Mouse (Mus musculus): ENCODE measurements around the gene Mertk.

Mertk gene

DNA sequence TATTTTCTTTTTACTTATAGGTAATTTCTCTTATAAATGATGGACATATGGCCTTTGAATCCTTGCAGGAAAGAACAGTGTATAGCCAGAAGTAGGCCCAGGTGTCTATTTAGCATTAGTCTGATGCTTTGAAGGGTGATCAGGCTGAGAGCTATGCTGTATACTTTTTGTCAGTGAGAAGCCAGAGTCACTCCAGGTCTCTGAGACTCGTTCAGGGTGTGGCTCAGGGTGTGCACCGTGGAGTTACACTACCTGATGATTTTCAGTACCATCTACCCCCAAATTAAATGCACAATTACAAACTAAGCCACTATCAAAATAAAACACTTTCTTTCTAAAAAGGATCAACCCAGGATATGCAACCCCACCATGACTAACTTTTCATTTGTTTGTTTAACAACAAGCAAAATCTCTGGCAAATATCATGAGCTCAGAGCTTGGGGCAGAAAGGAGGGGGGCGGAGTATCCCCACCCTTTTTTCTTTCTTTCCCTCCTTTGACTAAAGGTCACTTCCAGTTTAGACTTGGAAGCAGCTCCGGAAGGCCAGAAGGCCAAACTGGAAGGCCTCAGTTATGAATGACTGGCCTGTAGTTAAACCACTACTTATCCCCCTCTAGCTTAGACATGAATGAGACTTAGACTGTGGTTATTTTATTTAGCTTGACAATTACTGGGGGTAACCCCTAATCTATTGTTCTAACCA is 69.9 kb downstream of the Mertk start:
- no peak for DNase-seq (ENCODE audit: low spot score)

DNA sequence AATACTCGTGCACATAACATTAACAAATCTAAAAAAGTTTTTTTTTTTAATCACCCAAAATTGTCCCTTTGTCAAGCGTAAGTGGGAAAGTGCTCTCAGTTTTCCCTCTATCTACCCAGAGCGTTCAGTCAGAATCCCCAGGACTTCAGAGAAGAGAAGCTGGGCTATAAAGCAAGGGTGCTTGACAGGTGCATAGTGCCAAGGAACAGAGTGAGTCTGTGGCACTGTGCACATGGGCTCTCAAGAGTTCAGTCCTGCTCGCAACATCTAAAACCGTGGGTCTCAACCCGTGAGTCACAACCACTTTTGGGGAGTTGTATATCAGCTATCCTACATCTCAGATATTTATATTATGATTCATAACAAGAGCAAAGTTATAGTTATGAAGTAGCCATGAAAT is 71.8 kb downstream of the Mertk start:
- no peak for DNase-seq (ENCODE audit: low spot score)

DNA sequence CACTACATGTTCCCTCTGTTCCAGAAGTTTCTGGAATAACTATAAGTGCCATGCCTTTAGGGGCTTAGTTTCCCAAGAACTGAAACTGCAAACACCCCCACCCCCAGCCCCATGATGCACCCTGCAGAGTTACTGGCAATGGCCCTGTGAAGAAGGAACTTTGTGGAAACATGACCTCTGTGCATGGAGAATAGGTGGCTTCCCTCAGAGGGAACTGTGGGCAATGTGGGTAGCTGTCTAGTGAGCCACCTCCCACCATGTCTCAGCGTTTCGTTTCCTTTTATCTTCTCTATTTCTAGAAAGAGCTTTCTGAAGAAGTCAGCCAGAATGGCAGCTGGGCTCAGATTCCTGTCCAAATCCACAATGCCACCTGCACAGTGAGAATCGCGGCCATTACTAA is 72.3 kb downstream of the Mertk start:
- no peak for DNase-seq (ENCODE audit: low spot score)

DNA sequence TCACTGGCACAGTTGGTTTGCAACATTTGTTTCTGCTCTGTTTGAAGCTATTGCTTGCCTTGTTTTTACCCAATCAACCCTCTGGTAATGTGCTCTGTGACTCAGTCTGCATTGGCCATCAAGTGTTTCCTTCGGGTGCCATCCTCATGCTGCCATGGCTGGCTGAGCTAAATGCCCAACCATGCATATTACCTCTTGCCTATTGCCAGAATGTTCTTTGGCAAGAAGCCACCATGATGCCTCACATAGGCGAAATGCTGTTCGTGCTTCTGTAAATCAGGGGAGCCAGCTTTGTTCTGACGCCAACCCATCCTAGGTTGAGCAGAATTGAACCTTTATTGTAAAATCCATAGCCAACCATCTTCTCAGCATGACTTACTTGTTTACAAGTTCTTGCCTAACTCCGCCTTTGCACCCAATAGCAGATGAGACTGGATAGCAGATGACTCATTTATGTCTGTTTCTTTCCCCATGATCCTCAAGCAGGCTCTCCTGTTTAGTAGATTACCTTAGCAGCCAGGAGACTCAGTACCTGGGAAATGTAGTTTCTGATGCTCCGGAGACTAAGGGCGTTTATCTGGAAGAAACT is 73.1 kb downstream of the Mertk start:
- no peak for DNase-seq (ENCODE audit: low spot score)

DNA sequence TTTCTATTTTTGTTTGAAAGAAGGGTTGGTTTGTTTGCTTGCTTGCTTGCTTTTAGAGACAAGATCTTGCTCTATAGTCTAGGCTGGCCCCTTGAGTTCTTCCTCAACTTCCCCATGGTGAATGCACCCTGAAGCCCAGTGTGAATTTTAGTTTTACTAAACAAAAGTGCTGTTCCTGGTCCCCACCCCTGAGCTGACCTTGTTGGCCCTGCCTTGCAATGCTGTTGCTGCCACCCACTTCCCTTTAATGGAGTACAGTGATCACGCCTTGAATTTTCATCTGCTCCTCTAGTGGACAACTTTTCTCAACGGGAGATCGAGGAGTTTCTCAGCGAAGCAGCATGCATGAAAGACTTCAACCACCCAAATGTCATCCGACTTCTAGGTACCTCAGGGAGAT is 83.5 kb downstream of the Mertk start:
- no peak for DNase-seq (ENCODE audit: low spot score)

DNA sequence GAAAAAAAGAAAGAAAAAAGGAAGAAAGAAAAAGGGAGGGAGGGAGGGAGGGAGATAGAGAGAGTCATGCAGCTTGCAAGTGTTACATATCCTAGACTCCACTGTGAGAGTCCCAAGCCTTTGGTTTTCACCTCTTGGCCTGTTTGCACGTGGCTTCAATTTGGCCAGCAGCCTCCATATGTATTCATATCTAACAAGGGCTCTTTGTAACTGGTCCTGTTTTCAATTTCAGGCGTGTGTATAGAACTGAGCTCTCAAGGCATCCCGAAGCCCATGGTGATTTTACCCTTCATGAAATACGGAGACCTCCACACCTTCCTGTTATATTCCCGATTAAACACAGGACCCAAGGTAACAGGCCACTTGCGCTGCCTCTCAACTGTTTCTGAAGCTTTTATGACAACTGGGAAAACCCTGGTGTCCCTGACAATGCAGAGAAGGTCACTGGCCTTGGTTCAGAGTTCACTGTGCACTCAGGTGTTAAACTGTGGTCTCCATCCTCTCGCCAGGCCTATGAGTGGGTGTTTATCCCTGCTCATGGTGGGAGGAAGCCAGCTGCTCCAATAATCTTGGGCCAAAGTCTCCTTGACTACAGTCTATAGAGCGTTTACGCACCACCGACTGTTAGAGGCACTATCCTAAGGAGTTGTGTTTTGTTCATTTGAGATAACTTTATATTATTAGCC is 85.0 kb downstream of the Mertk start:
- no peak for DNase-seq (ENCODE audit: low spot score)

DNA sequence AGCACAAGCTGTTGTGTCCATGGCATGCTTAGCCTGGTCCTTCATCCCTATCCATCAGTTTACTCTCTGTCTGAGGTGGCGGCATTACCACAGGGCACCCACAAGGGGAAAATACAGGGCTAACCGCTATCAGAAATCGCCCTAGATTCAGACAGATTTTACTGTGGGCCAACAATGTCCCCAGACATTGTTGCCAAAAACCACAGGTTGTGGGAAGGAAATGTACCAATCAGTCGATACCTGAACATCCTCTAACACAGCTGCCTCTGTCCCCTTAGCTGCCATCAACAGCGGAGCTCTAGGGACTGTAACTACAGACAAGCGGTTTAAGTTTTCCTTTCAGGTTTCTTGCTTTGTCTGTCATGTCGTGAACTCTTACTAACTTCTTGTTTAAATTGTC is 86.1 kb downstream of the Mertk start:
- no peak for DNase-seq (ENCODE audit: low spot score)

DNA sequence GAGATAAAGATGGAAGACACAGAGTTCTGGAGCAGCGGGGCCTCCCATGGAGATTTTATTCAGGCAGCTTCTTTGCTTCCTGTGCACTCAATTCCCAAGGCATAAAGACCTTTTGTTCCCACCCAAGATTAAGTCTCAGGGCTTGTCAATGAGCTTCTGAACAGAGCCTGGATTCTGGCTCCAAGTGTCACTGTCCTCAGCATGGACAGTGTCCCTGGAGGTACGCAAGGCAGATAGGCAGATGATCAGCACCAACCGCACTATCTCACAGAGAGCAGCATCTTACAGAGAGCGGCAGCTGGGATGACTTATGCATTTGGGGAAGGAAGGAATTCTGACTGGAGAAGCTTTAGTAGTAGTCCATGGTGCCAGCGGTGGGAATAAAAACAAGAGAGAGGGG is 87.6 kb downstream of the Mertk start:
- DNase-seq (ENCODE audit: low spot score): no peak

DNA sequence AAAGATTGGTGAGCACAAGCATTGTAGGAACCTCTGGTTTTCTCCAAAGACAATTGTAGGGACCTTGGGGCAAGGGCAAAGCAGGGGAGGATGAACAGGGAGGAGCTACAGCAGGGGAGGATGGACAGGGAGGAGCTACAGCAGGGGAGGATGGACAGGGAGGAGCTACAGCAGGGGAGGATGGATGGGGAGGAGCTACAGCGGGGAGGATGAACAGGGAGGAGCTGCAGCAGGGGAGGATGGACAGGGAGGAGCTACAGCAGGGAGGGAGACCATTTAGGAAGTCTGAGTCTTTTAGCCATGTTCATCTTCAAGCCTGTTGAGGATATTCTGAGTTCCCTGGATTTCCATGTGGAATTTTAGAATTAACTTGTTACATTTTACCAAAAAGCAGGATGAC is 88.0 kb downstream of the Mertk start:
- no peak for DNase-seq (ENCODE audit: low spot score)

DNA sequence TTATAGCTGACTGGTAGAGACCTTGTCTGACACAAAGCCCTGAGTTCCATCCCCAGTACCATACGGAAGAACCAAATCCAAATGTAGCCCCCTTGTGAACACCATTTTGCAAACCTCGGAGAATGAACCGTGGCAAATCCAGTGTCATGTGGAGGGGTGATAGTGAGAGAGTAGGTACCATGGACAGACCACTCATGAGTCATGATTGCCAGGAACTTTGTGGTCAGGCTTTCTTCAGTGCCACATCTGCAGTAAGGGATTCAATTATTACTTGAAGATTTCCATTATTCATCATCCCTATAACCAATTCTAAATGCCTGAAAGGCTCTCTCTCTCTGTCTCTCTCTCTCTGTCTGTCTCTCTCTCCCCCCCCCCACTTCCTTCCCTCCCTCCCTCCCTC is 89.0 kb downstream of the Mertk start:
- no peak for DNase-seq (ENCODE audit: low spot score)

DNA sequence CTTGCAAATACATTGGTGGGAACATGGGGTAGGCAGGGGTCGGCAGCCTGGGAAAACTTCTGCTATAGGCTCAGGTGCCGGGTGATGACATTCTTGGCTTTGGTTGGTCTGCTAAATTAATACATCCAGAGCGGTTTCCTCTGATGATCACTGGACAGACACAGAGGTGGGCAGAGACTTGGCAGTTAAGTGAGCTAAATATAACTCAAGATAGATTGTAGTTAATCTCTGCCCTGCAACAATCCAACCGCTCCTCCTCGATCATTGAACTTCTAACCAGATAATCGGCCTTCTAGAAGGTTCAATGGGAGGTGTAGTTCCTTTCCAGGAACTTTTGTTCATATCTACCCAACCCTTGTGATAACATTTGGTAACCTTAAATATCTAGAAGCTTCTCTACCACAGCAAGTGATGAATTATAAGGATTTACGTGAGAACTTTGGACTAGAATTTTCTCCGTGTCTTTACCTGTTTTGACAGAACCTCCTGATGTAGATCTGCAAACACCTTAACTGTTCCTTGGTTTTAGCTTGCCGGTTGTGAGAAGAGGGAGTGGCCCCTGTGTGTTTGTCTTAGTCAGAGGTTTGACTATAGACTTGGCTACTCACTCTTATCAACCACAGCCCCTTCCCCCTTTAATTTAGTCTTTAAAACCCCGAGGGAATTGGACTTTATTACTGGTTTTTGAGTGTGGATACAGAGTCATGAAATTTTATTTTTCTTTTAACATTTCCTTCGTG is 92.3 kb downstream of the Mertk start:
- DNase-seq (ENCODE audit: low spot score): no peak

DNA sequence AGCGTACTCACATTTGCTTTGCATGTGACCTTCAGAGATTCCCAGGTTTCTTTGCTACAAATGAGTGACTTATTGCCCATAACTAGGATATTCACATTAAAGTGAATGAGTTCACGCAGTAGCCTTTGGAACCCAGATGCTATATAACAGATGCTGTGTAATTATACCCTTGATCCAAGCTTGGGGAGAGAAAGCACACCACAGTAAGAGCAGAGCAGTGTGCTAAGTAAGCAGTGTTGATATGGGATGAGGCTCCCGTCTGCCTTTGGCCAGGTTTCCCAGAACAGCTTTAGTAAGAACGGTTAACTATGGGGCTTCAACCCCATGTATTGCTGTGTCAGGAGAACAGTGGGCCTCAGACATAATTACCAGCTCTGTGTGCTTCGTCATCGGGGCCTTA is 95.2 kb downstream of the Mertk start:
- DNase-seq (ENCODE audit: low spot score): no peak

DNA sequence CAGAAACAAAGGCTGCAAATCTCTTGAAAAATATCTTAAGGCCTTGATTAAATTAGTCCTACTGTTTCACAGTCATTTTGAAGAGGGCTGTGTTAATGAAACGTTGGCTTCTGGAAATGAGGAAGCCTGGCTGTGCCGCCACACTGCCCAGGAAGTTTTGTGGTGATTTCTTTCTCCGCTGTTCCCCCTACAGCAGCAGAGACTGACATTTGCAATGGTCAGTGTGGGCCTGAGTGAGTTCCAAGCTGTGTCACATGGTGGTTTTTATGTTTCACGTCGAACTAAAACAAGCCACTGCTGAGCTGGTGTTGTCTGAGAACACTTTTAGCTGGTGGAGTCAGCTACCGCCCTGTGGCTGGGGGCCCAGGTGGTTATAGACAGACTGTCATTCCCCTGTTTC is 97.7 kb downstream of the Mertk start:
- no peak for DNase-seq (ENCODE audit: low spot score)

DNA sequence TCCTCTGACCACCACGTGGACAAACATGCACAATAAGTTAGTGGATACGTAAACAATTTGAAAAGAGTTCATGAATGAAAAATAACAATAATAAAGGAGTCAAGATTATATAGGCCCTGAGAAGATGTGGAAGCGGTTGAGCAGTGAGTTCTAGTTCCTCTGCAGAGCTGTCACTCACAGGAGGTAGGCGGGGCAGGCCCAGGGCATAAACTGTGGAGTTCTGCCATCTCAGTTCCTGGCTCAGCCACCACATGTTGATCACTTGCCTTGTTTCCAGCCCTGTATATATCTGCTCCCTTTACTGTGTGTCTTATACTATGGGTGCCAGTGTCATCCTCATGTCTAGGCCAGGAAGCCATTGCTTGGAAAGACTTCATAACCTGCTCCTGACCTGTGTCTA is 104.7 kb downstream of the Mertk start:
- DNase-seq (ENCODE audit: low spot score): no peak

DNA sequence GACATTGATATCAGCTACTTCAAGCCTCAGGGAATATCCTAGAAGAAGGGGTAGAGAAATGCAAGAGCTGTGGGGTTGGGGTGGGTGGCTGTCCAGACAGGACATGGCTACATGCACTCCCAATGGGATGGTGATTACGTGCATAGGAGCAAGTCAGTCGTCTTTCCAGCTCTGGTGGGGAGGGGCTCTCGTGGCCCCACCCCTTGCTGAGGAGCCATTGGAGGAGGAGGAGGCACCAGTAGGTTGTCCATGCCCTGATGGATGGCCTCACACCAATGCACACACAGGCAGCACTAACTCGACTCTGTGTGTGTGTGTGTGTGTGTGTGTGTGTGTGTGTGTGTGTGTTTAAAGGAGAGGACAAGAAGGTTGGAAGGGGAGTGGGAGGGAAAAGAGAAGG is 106.6 kb downstream of the Mertk start:
- no peak for DNase-seq (ENCODE audit: low spot score)

DNA sequence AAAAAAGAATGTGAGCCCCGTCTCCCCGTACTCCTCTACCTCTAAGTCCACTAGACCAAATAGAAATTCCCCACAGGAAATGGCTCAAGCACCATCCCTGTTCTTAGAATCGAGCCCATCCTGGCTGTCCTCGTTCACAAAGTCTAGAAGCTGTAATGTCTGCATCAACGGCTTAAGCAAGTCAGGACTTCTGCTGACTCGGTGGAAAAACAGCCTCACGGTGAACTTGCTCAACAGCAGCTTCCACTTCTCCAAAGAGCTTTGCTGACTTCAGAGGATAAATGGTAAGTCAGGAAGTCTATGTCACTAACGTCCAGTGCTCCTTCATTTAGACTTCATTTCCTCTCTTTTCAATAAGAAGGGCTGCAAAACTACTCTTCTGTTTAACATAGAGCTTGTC is 107.8 kb downstream of the Mertk start:
- DNase-seq (ENCODE audit: low spot score): no peak

DNA sequence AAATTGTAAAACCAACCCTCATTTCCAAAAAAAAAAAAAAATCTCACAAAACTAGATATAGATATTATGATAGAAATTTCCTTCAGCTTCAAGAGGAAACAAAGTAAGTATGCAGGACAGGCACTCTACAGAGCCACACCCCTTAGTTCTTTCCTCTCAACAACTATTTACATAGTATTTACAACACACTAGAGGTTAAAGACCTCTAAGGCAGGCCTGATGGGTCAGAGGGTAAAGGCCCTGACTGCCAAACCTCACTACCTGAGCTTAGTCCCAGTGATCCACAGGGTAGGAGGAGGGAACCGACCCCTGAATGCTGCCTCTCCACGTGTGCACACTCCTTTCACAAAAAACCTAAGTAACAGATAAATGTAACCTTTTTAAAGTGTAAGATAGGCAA is 114.0 kb downstream of the Mertk start:
- no peak for DNase-seq (ENCODE audit: low spot score)

DNA sequence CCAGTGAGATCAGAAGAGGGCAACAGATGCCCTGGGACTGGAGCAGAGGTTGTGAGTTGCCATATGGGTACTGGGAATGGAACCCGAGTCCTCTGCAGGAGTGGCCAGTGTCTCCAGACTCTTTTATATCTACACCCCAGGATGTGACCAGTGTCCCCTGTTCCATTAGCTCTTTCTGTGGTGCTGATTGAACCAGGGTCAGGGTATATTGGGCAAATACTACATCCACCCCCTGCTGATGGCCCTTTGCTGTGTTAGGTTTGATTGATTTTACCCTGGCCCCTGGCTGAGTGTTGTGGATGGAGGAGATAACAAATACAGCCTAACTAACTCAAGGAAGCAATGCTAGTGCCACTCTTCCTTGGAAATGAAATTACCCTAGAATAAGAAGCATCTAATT is 117.6 kb downstream of the Mertk start:
- DNase-seq (ENCODE audit: low spot score): no peak

DNA sequence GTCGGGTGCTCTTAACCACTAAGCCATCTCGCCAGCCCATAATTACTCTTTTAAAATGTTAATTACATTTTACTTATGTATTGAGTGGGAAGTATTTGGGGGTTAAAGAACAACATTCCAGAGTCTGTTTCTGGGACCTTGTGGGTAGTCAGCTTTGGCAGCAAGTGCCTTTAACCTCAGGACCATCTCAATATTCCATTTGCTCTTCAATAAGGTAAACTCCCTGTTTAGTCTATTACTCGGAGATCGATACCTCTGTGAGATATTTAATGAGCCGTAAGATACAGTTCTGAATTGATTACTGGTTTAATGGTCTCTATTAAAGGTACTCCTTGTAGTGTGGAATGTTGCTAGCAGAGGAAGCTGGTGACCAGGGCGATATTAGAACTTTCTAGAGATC is 118.2 kb downstream of the Mertk start:
- DNase-seq (ENCODE audit: low spot score): no peak

DNA sequence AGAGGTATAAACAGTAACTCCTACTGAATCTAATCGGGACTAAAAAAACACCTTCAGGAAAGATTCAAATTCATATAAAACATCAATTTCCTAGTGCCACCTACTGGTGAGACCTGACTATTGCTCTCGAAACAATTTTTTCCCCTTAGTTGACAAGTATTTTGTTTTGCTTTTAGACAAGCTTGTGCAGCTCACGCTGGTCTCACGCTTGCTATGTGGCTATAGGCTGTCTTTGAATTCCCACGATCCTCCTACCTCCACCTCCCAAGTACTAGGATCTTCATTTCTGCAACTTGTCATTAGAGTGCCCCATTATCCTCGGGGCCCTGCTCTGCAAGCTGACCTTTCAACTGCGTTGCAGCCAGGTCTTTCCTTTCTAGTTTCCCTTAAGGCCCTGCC is 118.6 kb downstream of the Mertk start:
- no peak for DNase-seq (ENCODE audit: low spot score)

DNA sequence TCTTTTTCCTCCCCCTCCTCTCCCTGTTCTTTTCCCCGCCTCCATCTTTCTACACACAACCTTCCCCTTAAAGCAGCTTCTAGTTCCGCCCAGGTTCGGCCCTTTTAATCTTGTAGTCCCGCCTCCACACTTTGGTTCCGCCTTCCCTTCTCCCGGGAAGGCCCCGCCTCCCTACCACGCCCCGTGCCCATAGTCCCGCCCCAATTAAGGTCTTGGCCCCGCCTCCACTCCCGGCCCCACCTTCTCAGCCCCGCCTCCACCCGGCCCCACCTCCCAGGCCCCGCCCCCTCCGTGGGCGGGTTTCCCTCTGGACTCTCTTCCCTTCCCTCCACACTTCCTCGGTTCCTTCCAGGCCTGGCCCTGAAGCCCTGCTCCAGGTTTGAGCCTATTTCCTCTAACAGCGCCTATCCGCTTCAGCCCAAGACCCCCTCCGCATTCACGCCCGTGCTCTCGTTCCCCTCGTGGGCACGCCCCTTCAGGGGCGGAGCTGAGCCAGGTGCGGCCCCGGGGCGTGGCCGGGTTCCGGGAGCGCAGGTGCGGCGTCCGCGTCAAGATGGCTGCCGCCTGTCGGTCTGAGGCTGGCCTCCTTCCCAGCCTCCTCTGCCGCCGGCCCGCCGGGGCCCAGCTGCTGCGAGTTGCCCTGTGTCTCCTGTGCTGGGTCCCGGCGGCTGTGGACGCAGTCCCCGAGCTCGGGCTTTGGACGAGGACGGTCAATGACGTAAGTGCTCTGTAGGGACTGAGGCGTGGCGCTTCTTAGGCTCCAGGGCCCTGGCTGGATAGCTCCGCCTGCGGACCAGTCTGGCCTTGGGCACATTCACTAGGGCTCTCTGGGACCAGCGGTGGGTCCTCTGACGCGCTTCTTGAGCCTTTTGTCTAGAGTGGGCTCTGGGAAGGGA is 119.3 kb downstream of the Mertk start, which contains the start of gene Tmem87b:
Tmem87b (plus strand) TSS at position 333 of the 896 bp plus-strand sequence.
- DNase-seq (ENCODE audit: low spot score): peak; percentile 91
